Mouse (Mus musculus) limb, embryonic 14.5 days (tissue): ENCODE results near the gene Trpm4. TPM values are rescaled to one million over a fixed set of nuclear protein-coding genes. Genes with fewer than 3 reads are reported as not detected.
A peak's percentile ranks its signal among the peaks of the same experiment; 100 is the strongest.

ENCODE experiments used
- ATAC-seq: fragments of 200-750 bp; cut with Nextera tagmentation; 2 replicates; pipeline ENCODE4 v1.8.0; 2017; ENCODE audit warnings: low read depth, moderate number of reproducible peaks, moderate TSS enrichment; ENCODE audit not compliant: low FRiP score
- DNase-seq: peaks from one replicate; pipeline ENCODE4 v3.0.0-alpha.2; 2015; ENCODE audit warnings: low spot score
- H3K27ac ChIP-seq: fragments of 300-500 bp; sonication (generic); replicated peaks from 2 replicates; pipeline ENCODE4 v1.5.1; 2014; ENCODE audit warnings: low read depth, mild to moderate bottlenecking, low read length, moderate library complexity, mixed read lengths
- H3K27me3 ChIP-seq: fragments of 300-500 bp; sonication (generic); 2 replicates; pipeline ENCODE4 v1.6.1; 2014; ENCODE audit warnings: low read length, mixed read lengths; ENCODE audit not compliant: control insufficient read depth, insufficient read depth
- H3K36me3 ChIP-seq: fragments of 300-500 bp; sonication (generic); 2 replicates; pipeline ENCODE4 v1.6.1; 2014; ENCODE audit warnings: mild to moderate bottlenecking, low read length, moderate library complexity, mixed read lengths; ENCODE audit not compliant: control insufficient read depth, insufficient read depth
- H3K4me1 ChIP-seq: fragments of 300-500 bp; sonication (generic); 2 replicates; pipeline ENCODE4 v1.6.1; 2014; ENCODE audit warnings: antibody characterized with exemption, low read length, mixed read lengths; ENCODE audit not compliant: control insufficient read depth, insufficient read depth
- H3K4me2 ChIP-seq: fragments of 300-500 bp; sonication (generic); replicated peaks from 2 replicates; pipeline ENCODE4 v1.6.1; 2014; ENCODE audit warnings: low read depth, mild to moderate bottlenecking, low read length, moderate library complexity; ENCODE audit not compliant: severe bottlenecking
- H3K4me3 ChIP-seq: fragments of 300-500 bp; sonication (generic); replicated peaks from 2 replicates; pipeline ENCODE4 v1.5.1; 2014; ENCODE audit warnings: low read length
- H3K9ac ChIP-seq: fragments of 300-500 bp; sonication (generic); 2 replicates; pipeline ENCODE4 v1.6.1; 2014; ENCODE audit warnings: mild to moderate bottlenecking, low read depth, low read length, moderate library complexity; ENCODE audit not compliant: severe bottlenecking
- H3K9me3 ChIP-seq: fragments of 300-500 bp; sonication (generic); 2 replicates; pipeline ENCODE4 v1.6.1; 2016; ENCODE audit warnings: low read length; ENCODE audit not compliant: control insufficient read depth
- POLR2A ChIP-seq: fragments of 200-500 bp; IDR thresholded peaks from 2 replicates; pipeline ENCODE4 v1.8.0; 2012; ENCODE audit warnings: inconsistent platforms, mild to moderate bottlenecking, moderate library complexity, borderline replicate concordance; ENCODE audit not compliant: insufficient read depth, insufficient read length; ENCODE audit errors: extremely low read depth
- WGBS: fragments of 180-500 bp; shearing (Covaris S2); extraction: QIAGEN DNeasy Blood & Tissue Kit; methylation state at CpG from one replicate; pipeline ENCODE4 v1.1.7; 2014; 5-methylcytosine and 5-hydroxymethylcytosine counted together
- polyA plus RNA-seq, 2 experiments: library from polyadenylated mRNA; depleted of rRNA in 1 of 2; stranded (reverse) in 1 of 2; unstranded in 1 of 2; fragments of >200 nt; fragmentation: Nextera tagmentation in 1 of 2; extraction: Ambion mirVana in 1 of 2; gene quantifications; 2 replicates each; pipeline versions ENCODE4 v1.2.1 to v1.2.3; 2012 to 2014

Gene Trpm4
- polyA plus RNA-seq, 2 experiments, result 15.8 to 42.6 TPM

GRCm38 (mm10) chr7:45369836-45370474 lies 36.4 kb upstream of the Trpm4 start:
- Histone ChIP-seq H3K4me3 (peak overlapping the region; percentile 52), H3K27ac (no peak overlapping the region), H3K27me3 (peaks cover 27% of the 10 kb centered on the region), H3K9ac (peak overlapping the region; percentile 36), H3K4me1 (peaks cover 11% of the 10 kb centered on the region), H3K4me2 (peak overlapping the region; percentile 93), H3K9me3 (no peaks in the 10 kb centered on the region), H3K36me3 (peaks cover 27% of the 10 kb centered on the region)
- no peak for TF ChIP-seq POLR2A
- DNase-seq (no peak), ATAC-seq (peak; percentile 16; the same call in 1 of the 2 replicates)
- 7% methylated on average over 45 of the region's 52 CpGs for WGBS

GRCm38 (mm10) chr7:45369022-45369745 lies 35.6 kb upstream of the Trpm4 start:
- Histone ChIP-seq H3K27ac (no peak overlapping the region), H3K27me3 (peaks cover 32% of the 10 kb centered on the region), H3K9ac (no peak overlapping the region; the same call in 1 of the 2 replicates), H3K36me3 (peaks cover 21% of the 10 kb centered on the region), H3K4me2 (no peak overlapping the region), H3K9me3 (no peaks in the 10 kb centered on the region), H3K4me3 (no peak overlapping the region), H3K4me1 (peaks cover 11% of the 10 kb centered on the region)
- TF ChIP-seq POLR2A, result no peak
- 74% methylated on average over 16 of the region's 16 CpGs for WGBS
- ATAC-seq (no peak), DNase-seq (no peak)

GRCm38 (mm10) chr7:45368178-45368577 lies 34.6 kb upstream of the Trpm4 start:
- Histone ChIP-seq H3K27ac (no peak overlapping the region), H3K9me3 (no peaks in the 10 kb centered on the region), H3K4me3 (peak overlapping the region; percentile 66; the same call in 1 of the 2 replicates), H3K27me3 (peaks cover 42% of the 10 kb centered on the region), H3K4me2 (no peak overlapping the region; the same call in 1 of the 2 replicates), H3K9ac (peak overlapping the region; percentile 45; the same call in 1 of the 2 replicates), H3K4me1 (peaks cover 11% of the 10 kb centered on the region), H3K36me3 (peaks cover 11% of the 10 kb centered on the region)
- DNase-seq (no peak), ATAC-seq (no peak)
- TF ChIP-seq POLR2A, result no peak
- WGBS, result 76% methylated on average over 15 of the region's 15 CpGs

GRCm38 (mm10) chr7:45367020-45367880 lies 33.7 kb upstream of the Trpm4 start:
- peak overlapping the region; percentile 97 for H3K4me2 ChIP-seq
- H3K27me3 ChIP-seq, result peaks cover 52% of the 10 kb centered on the region
- H3K9me3 ChIP-seq, result no peaks in the 10 kb centered on the region
- H3K9ac ChIP-seq, result peak overlapping the region; percentile 69
- no peak for TF ChIP-seq POLR2A
- peak overlapping the region; percentile 66 for H3K4me3 ChIP-seq
- H3K4me1 ChIP-seq, result peaks cover 11% of the 10 kb centered on the region
- peak; percentile 92 for ATAC-seq
- H3K27ac ChIP-seq, result no peak overlapping the region
- 3% methylated on average over 64 of the region's 70 CpGs for WGBS
- peak; percentile 96 for DNase-seq
- peaks cover 2% of the 10 kb centered on the region for H3K36me3 ChIP-seq

GRCm38 (mm10) chr7:45366652-45367019 lies 33.1 kb upstream of the Trpm4 start, which contains the start of gene Ppfia3:
Gene Ppfia3 (minus strand): TSS chr7:45367019.
- Histone ChIP-seq H3K4me2 (peak within 1 kb of the TSS; percentile 97), H3K36me3 (no peaks in the 10 kb centered on the region), H3K9me3 (no peaks in the 10 kb centered on the region), H3K4me1 (peaks cover 14% of the 10 kb centered on the region), H3K4me3 (peak within 1 kb of the TSS; percentile 66), H3K27ac (no peak within 1 kb of the TSS), H3K9ac (peak within 1 kb of the TSS; percentile 69), H3K27me3 (peaks cover 58% of the 10 kb centered on the region)
- ATAC-seq, result peak; percentile 32; the same call in 1 of the 2 replicates
- WGBS, result 4% methylated on average over 8 of the region's 26 CpGs
- TF ChIP-seq POLR2A, result no peak
- peak; percentile 25 for DNase-seq
